Mouse (Mus musculus) left cerebral cortex, postnatal 10 days (tissue): Measurements from ENCODE around the gene Fah. TPM values are rescaled to one million over a fixed set of nuclear protein-coding genes. Genes with fewer than 3 reads are reported as not detected.

Experiments used
- DNase-seq, 2 experiments: peaks; one replicate each; pipeline ENCODE4 v3.0.0; 2021 to 2022; ENCODE audit warnings: low spot score in 2 of 2, mixed read lengths in 1 of 2; ENCODE audit errors: extremely low spot score in 1 of 2
- intact Hi-C: fragments of 180-260 bp; cut with DNase I; formaldehyde crosslinking; loops from one replicate; pipeline ENCODE4 v1.15.1; 2025
- total RNA-seq, 2 experiments: library from RNA; stranded (reverse); gene quantifications; 2 replicates each; pipeline ENCODE4 v1.2.3; 2021

The Fah gene
- total RNA-seq, 2 experiments from 2014 or later = 14.9 to 17.0 TPM

GRCm38 (mm10) chr7:84551472-84551871 is 55.0 kb downstream of the Fah start:
- intact Hi-C loops = no loop called here

DNA sequence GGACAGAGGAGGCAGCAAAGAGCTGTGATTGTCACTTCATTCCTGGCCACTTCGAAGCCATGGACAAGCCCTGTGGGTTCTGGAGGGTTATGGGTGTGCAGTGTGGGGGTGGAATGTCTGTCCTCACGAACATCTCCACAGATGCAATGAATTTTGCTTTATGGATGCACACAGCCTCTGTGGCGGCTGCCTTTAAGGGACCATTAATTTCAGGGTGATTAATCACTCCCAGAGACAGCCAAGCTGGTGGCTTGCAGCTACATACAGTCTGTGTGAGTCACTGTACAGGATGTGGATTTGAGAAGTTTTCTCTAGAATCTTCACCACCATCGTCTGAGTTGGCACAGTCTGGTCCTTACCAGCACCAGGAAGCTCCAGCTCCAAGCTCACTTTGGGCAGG is 59.9 kb downstream of the Fah start:
- DNase-seq = no peak
- intact Hi-C loops = no loop called here

More at GRCm38 (mm10) chr7:84551472-84551871, 55.0 kb downstream of the Fah start:
- no peak for DNase-seq

DNA sequence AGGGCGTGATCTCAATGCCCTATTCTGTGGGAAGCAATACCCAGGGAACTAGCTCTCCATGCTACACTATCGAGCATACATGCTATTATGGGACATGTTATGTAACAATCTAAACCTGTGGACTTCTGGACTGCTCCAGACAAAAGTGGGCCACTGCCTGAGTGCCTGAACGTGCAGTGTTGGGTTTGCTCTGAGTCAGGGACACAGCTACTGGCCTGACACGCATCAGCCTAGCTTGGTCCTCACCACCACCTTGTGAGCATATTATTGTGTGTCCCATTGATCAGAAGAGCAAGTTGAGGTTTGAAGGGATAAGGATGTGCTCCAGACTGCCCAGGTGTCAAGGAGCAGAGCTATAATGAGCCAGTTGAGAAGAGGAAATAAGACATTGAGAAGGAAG is 61.6 kb downstream of the Fah start:
- intact Hi-C loops = no loop called here
- no peak for DNase-seq

Other genes starting within 250 kb of the Fah start
- gene Arnt2, start 196.5 kb downstream of the Fah start, total RNA-seq = 100 to 1,000 TPM; 172 to 181 TPM
- gene Gm2115, start 77.8 kb downstream of the Fah start, total RNA-seq = 1 to 10 TPM; 1.9 to 3.7 TPM
- 10 to 100 TPM; 53.0 to 55.1 TPM for gene Zfand6, start 83.2 kb upstream of the Fah start, total RNA-seq
- not detected for gene Olfr291, start 246.8 kb upstream of the Fah start, total RNA-seq